Mouse (Mus musculus) monocyte, adult 5-6 weeks (primary cell): Measurements from ENCODE around the gene Zfp456. TPM values are rescaled to one million over a fixed set of nuclear protein-coding genes. Genes with fewer than 3 reads are reported as not detected.

ENCODE experiments used
- total RNA-seq: library from RNA; stranded (forward); fragments of 200-1000, 200-491, 200-594 nt; gene quantifications from 3 replicates; pipeline ENCODE4 v1.2.3, GENCODE M21; 2017

Zfp456 gene
- total RNA-seq, 1 experiment from 2014 or later = 1.9 TPM

Other genes starting within 250 kb of the Zfp456 start
- 3.9 to 13.6 TPM (median 5.7 TPM) in 3 replicates for gene Rsl1, start 202.6 kb downstream of the Zfp456 start, total RNA-seq
- gene Zfp455, start 181.3 kb downstream of the Zfp456 start, total RNA-seq = 1.7 to 3.2 TPM (median 1.8 TPM) in 3 replicates
- 2.8 to 14.4 TPM (median 6.1 TPM) in 3 replicates for gene Zfp458, start 97.3 kb downstream of the Zfp456 start, total RNA-seq
- 1.1 to 3.5 TPM (median 1.8 TPM) in 3 replicates for gene Zfp457, start 69.3 kb downstream of the Zfp456 start, total RNA-seq
- 8.6 to 13.9 TPM (median 13.1 TPM) in 3 replicates for gene Zfp595, start 43.2 kb downstream of the Zfp456 start, total RNA-seq
- gene Gm28044, start 15.3 kb downstream of the Zfp456 start, total RNA-seq = 2.3 TPM in 1 of 3 replicates, not detected in the others
- 7.5 to 10.8 TPM (median 9.6 TPM) in 3 replicates for gene Zfp953, start 15.2 kb downstream of the Zfp456 start, total RNA-seq
- 1.1 to 4.5 TPM in 2 of 3 replicates, not detected in the other for gene Gm28041, start 77 bp downstream of the Zfp456 start, total RNA-seq
- 11.6 to 19.8 TPM (median 18.6 TPM) in 3 replicates for gene Zfp429, start 24.0 kb upstream of the Zfp456 start, total RNA-seq
- gene Zfp459, start 45.6 kb upstream of the Zfp456 start, total RNA-seq = 0.38 to 2.4 TPM (median 0.53 TPM) in 3 replicates
- 12.1 to 16.7 TPM (median 12.4 TPM) in 3 replicates for gene Zfp874a, start 75.8 kb upstream of the Zfp456 start, total RNA-seq
- gene Zfp874b, start 108.4 kb upstream of the Zfp456 start, total RNA-seq = 7.0 to 23.5 TPM (median 15.8 TPM) in 3 replicates
- gene Zfp58, start 124.7 kb upstream of the Zfp456 start, total RNA-seq = 8.7 to 12.2 TPM (median 11.9 TPM) in 3 replicates
- not detected in 3 replicates for gene Gm26965, start 150.3 kb upstream of the Zfp456 start, total RNA-seq
- gene Zfp87, start 150.4 kb upstream of the Zfp456 start, total RNA-seq = 20.6 to 39.0 TPM (median 24.3 TPM) in 3 replicates
- 11.5 to 17.6 TPM (median 15.4 TPM) in 3 replicates for gene Zfp748, start 178.0 kb upstream of the Zfp456 start, total RNA-seq
- gene Zfp729b, start 233.9 kb upstream of the Zfp456 start, total RNA-seq = 18.8 to 21.7 TPM (median 21.2 TPM) in 3 replicates